Mouse (Mus musculus): ENCODE measurements around the gene Hfe2. TPM values are rescaled to one million over a fixed set of nuclear protein-coding genes. Genes with fewer than 3 reads are reported as not detected.
"Not testable (repeated sequence)": the region's sequence is repeated elsewhere in the genome, so short reads cannot be mapped to it uniquely, and the experiment has no call there.

Gene Hfe2
- total RNA-seq, 1 experiment from 2014 or later: not detected

GRCm38 (mm10) chr3:96506396-96507047, 18.4 kb upstream of the Hfe2 start:
- ATAC-seq (replicated peaks in 1 of 2; ENCODE audit: insufficient read depth in 1 of 2, low FRiP score in 2 of 2, low TSS enrichment in 1 of 2, low read depth in 1 of 2, poor library complexity in 2 of 2, severe bottlenecking in 2 of 2): no peak

GRCm38 (mm10) chr3:96507966-96508365, 17.0 kb upstream of the Hfe2 start:
- ATAC-seq (replicated peaks in 1 of 2; ENCODE audit: insufficient read depth in 1 of 2, low FRiP score in 2 of 2, low TSS enrichment in 1 of 2, low read depth in 1 of 2, poor library complexity in 2 of 2, severe bottlenecking in 2 of 2): not testable (repeated sequence)

- ATAC-seq (replicated peaks in 1 of 2; ENCODE audit: insufficient read depth in 1 of 2, low FRiP score in 2 of 2, low TSS enrichment in 1 of 2, low read depth in 1 of 2, poor library complexity in 2 of 2, severe bottlenecking in 2 of 2): no peak
These were observed 4.8 kb upstream of the Hfe2 start for GRCm38 (mm10) chr3:96520171-96520570.

- 0 out of 4 replicates have a peak, but pooled peaks of 1 of the 2 experiments have one; percentile 42 for ATAC-seq (replicated peaks in 1 of 2; ENCODE audit: insufficient read depth in 1 of 2, low FRiP score in 2 of 2, low TSS enrichment in 1 of 2, low read depth in 1 of 2, poor library complexity in 2 of 2, severe bottlenecking in 2 of 2)
These were observed 2.8 kb upstream of the Hfe2 start for GRCm38 (mm10) chr3:96522149-96522548.

GRCm38 (mm10) chr3:96524028-96524810, 753 bp upstream of the Hfe2 start:
- ATAC-seq (replicated peaks in 1 of 2; ENCODE audit: insufficient read depth in 1 of 2, low FRiP score in 2 of 2, low TSS enrichment in 1 of 2, low read depth in 1 of 2, poor library complexity in 2 of 2, severe bottlenecking in 2 of 2): no peak

GRCm38 (mm10) chr3:96526013-96526762, 1.2 kb downstream of the Hfe2 start:
- no peak for ATAC-seq (replicated peaks in 1 of 2; ENCODE audit: insufficient read depth in 1 of 2, low FRiP score in 2 of 2, low TSS enrichment in 1 of 2, low read depth in 1 of 2, poor library complexity in 2 of 2, severe bottlenecking in 2 of 2)

- ATAC-seq (replicated peaks in 1 of 2; ENCODE audit: insufficient read depth in 1 of 2, low FRiP score in 2 of 2, low TSS enrichment in 1 of 2, low read depth in 1 of 2, poor library complexity in 2 of 2, severe bottlenecking in 2 of 2): no peak
These were observed 2.0 kb downstream of the Hfe2 start for GRCm38 (mm10) chr3:96526864-96527542.

GRCm38 (mm10) chr3:96528506-96528905, 3.5 kb downstream of the Hfe2 start:
- no peak for ATAC-seq (replicated peaks in 1 of 2; ENCODE audit: insufficient read depth in 1 of 2, low FRiP score in 2 of 2, low TSS enrichment in 1 of 2, low read depth in 1 of 2, poor library complexity in 2 of 2, severe bottlenecking in 2 of 2)

GRCm38 (mm10) chr3:96532050-96532449, 7.1 kb downstream of the Hfe2 start:
- ATAC-seq (replicated peaks in 1 of 2; ENCODE audit: insufficient read depth in 1 of 2, low FRiP score in 2 of 2, low TSS enrichment in 1 of 2, low read depth in 1 of 2, poor library complexity in 2 of 2, severe bottlenecking in 2 of 2): no peak

GRCm38 (mm10) chr3:96534300-96534699, 9.3 kb downstream of the Hfe2 start:
- no peak for ATAC-seq (replicated peaks in 1 of 2; ENCODE audit: insufficient read depth in 1 of 2, low FRiP score in 2 of 2, low TSS enrichment in 1 of 2, low read depth in 1 of 2, poor library complexity in 2 of 2, severe bottlenecking in 2 of 2)

- no peak for ATAC-seq (replicated peaks in 1 of 2; ENCODE audit: insufficient read depth in 1 of 2, low FRiP score in 2 of 2, low TSS enrichment in 1 of 2, low read depth in 1 of 2, poor library complexity in 2 of 2, severe bottlenecking in 2 of 2)
These were observed 14.3 kb downstream of the Hfe2 start for GRCm38 (mm10) chr3:96539316-96539715.

GRCm38 (mm10) chr3:96540740-96541139, 15.8 kb downstream of the Hfe2 start:
- ATAC-seq (replicated peaks in 1 of 2; ENCODE audit: insufficient read depth in 1 of 2, low FRiP score in 2 of 2, low TSS enrichment in 1 of 2, low read depth in 1 of 2, poor library complexity in 2 of 2, severe bottlenecking in 2 of 2): no peak

GRCm38 (mm10) chr3:96541328-96542078, 16.5 kb downstream of the Hfe2 start:
- ATAC-seq (replicated peaks in 1 of 2; ENCODE audit: insufficient read depth in 1 of 2, low FRiP score in 2 of 2, low TSS enrichment in 1 of 2, low read depth in 1 of 2, poor library complexity in 2 of 2, severe bottlenecking in 2 of 2): 0 out of 4 replicates have a peak, but pooled peaks of 1 of the 2 experiments have one; percentile 42

GRCm38 (mm10) chr3:96542554-96542953, 17.6 kb downstream of the Hfe2 start:
- ATAC-seq (replicated peaks in 1 of 2; ENCODE audit: insufficient read depth in 1 of 2, low FRiP score in 2 of 2, low TSS enrichment in 1 of 2, low read depth in 1 of 2, poor library complexity in 2 of 2, severe bottlenecking in 2 of 2): no peak

GRCm38 (mm10) chr3:96543345-96543744, 18.4 kb downstream of the Hfe2 start:
- no peak for ATAC-seq (replicated peaks in 1 of 2; ENCODE audit: insufficient read depth in 1 of 2, low FRiP score in 2 of 2, low TSS enrichment in 1 of 2, low read depth in 1 of 2, poor library complexity in 2 of 2, severe bottlenecking in 2 of 2)

- ATAC-seq (replicated peaks in 1 of 2; ENCODE audit: insufficient read depth in 1 of 2, low FRiP score in 2 of 2, low TSS enrichment in 1 of 2, low read depth in 1 of 2, poor library complexity in 2 of 2, severe bottlenecking in 2 of 2): no peak
These were observed 20.6 kb downstream of the Hfe2 start for GRCm38 (mm10) chr3:96545565-96545964.

- ATAC-seq (replicated peaks in 1 of 2; ENCODE audit: insufficient read depth in 1 of 2, low FRiP score in 2 of 2, low TSS enrichment in 1 of 2, low read depth in 1 of 2, poor library complexity in 2 of 2, severe bottlenecking in 2 of 2): no peak
These were observed 21.9 kb downstream of the Hfe2 start for GRCm38 (mm10) chr3:96546880-96547279.

Data from hematopoietic stem cell, adult 5-6 weeks (primary cell).